Mouse (Mus musculus): ENCODE results near the gene Rnf114. TPM values are rescaled to one million over a fixed set of nuclear protein-coding genes. Genes with fewer than 3 reads are reported as not detected.

Gene Rnf114
- polyA plus RNA-seq, 1 experiment from 2014 or later = 65.3 TPM

DNA sequence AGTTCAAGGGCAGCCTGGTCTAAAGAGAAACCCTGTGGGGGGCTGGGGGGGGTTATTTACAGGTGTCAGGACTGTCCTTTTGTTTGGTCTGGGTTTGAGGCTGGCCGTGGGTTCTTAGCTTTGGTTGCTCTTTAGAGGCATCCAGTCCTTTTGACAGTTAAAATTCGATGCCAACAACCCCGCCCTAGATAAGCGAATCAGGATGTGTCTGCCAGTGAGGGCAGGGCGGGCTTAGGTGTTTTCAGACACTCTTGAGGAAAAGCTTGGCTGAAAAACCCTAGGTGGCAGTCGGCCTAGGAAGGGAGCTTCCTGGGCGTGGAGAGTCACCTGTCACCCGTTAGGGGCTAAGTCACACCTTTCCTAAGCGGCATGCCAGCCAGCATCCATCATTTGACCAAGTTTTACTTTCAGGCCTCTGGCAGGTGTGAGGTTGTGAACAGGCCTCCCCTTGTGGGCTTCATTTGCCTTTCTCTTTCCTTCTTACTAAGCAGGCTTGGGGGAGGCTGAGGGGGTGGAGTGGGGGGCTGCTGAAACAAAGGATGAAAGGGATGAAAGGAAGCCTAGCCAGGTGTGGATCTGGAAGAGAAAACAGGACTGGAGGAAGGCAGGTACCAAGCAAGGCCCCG lies 44.0 kb downstream of the Rnf114 start:
- 38% methylated on average over 10 of the region's 10 CpGs for WGBS
- Histone ChIP-seq H3K27ac (no peak overlapping the region), H3K4me3 (replicated peaks) (no peak overlapping the region), H3K9ac (no peak overlapping the region), H3K9me3 (no peaks in the 10 kb centered on the region), H3K4me2 (replicated peaks) (no peak overlapping the region), H3K4me1 (replicated peaks) (peaks cover 35% of the 10 kb centered on the region), H3K36me3 (no peaks in the 10 kb centered on the region), H3K27me3 (replicated peaks) (peaks cover 4% of the 10 kb centered on the region)
- no peak for ATAC-seq

- peak within 1 kb of the TSS; percentile 59 for H3K4me3 ChIP-seq (replicated peaks)
- H3K9me3 ChIP-seq = no peaks in the 10 kb centered on the region
- peak within 1 kb of the TSS; percentile 19 for H3K27ac ChIP-seq
- no peaks in the 10 kb centered on the region for H3K36me3 ChIP-seq
- peak within 1 kb of the TSS; percentile 97 for H3K4me2 ChIP-seq (replicated peaks)
- peak; percentile 98 for ATAC-seq
- H3K4me1 ChIP-seq (replicated peaks) = peaks cover 48% of the 10 kb centered on the region
- under 1% methylated on average over 58 of the region's 58 CpGs for WGBS
- H3K27me3 ChIP-seq (replicated peaks) = peaks cover 4% of the 10 kb centered on the region
- peak within 1 kb of the TSS; percentile 64 for H3K9ac ChIP-seq
These were observed 45.2 kb downstream of the Rnf114 start, which contains the start of gene Snai1 for GRCm38 (mm10) chr2:167537476-167538297. Gene Snai1 (plus strand): TSS chr2:167538195.

GRCm38 (mm10) chr2:167538671-167539306 lies 46.3 kb downstream of the Rnf114 start:
- 35% methylated on average over 34 of the region's 34 CpGs for WGBS
- H3K27ac ChIP-seq = peak overlapping the region; percentile 19
- peak overlapping the region; percentile 59 for H3K4me3 ChIP-seq (replicated peaks)
- no peaks in the 10 kb centered on the region for H3K36me3 ChIP-seq
- peak overlapping the region; percentile 97 for H3K4me2 ChIP-seq (replicated peaks)
- H3K9ac ChIP-seq = peak overlapping the region; percentile 64
- no peaks in the 10 kb centered on the region for H3K9me3 ChIP-seq
- peaks cover 59% of the 10 kb centered on the region for H3K4me1 ChIP-seq (replicated peaks)
- ATAC-seq = no peak
- H3K27me3 ChIP-seq (replicated peaks) = peaks cover 4% of the 10 kb centered on the region

DNA sequence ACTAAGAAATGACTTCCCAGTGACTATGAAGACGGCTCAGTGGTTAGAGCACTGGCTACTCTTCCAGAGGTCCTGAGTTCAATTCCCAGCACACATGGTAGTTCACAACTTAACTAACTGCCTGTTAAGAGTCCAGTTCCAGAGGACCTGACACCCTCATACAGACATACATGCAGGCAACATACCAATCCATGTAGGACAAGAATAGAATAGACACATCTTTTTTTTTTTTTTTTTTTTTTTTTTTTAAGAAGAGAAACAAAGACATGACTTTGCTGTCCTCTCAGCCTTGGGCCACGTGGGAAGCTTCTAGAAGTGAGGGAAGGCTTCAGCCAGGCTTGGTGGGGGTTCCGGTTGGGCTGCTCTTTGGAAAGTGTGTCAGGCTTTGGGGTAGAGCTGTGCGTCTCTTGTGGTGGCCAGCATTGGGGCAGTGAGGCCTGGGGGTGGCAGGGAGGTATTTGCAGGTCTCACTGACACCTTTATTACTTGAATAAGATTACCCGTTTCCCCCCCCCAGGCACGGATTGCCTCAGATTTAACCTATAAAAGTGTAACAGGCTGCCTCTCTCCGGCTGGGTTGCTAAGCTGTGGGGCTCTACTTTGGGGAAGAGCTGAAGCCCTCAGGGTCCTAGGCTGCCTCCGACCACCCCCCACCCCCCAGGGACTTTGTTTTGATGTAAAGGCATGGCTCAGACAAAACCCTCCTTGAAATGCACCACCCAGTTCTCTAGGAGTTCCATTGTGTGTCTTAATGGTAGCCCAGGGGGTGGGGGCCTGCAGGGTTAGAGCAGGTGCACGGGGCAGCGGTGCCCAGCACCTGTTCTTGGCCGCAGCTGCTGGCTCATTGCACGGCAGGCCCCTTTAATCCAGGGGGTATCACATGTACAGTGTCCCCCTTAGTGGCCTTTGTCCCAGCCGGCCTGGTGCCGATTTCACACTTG lies 47.4 kb downstream of the Rnf114 start:
- 0 out of 2 replicates have a peak overlapping the region, but pooled peaks have one; percentile 19 for H3K27ac ChIP-seq
- WGBS = 41% methylated on average over 14 of the region's 14 CpGs
- H3K27me3 ChIP-seq (replicated peaks) = peaks cover 4% of the 10 kb centered on the region
- peak overlapping the region; percentile 38 for H3K9ac ChIP-seq
- peaks cover 66% of the 10 kb centered on the region for H3K4me1 ChIP-seq (replicated peaks)
- peak overlapping the region; percentile 59 for H3K4me3 ChIP-seq (replicated peaks)
- H3K4me2 ChIP-seq (replicated peaks) = peak overlapping the region; percentile 97
- H3K9me3 ChIP-seq = no peaks in the 10 kb centered on the region
- no peaks in the 10 kb centered on the region for H3K36me3 ChIP-seq
- ATAC-seq = no peak

GRCm38 (mm10) chr2:167540477-167541110 lies 48.1 kb downstream of the Rnf114 start:
- no peaks in the 10 kb centered on the region for H3K36me3 ChIP-seq
- ATAC-seq = no peak
- peak overlapping the region; percentile 38 for H3K9ac ChIP-seq
- peak overlapping the region; percentile 45 for H3K27ac ChIP-seq
- H3K27me3 ChIP-seq (replicated peaks) = peaks cover 4% of the 10 kb centered on the region
- WGBS = 35% methylated on average over 12 of the region's 12 CpGs
- peaks cover 66% of the 10 kb centered on the region for H3K4me1 ChIP-seq (replicated peaks)
- peak overlapping the region; percentile 97 for H3K4me2 ChIP-seq (replicated peaks)
- no peaks in the 10 kb centered on the region for H3K9me3 ChIP-seq
- H3K4me3 ChIP-seq (replicated peaks) = peak overlapping the region; percentile 59

- peaks cover 4% of the 10 kb centered on the region; the same call in 1 of the 2 replicates for H3K27me3 ChIP-seq (replicated peaks)
- peak overlapping the region; percentile 45 for H3K27ac ChIP-seq
- ATAC-seq = no peak
- no peaks in the 10 kb centered on the region for H3K9me3 ChIP-seq
- peak overlapping the region; percentile 37; the same call in 1 of the 2 replicates for H3K9ac ChIP-seq
- H3K4me2 ChIP-seq (replicated peaks) = peak overlapping the region; percentile 97
- peaks cover 66% of the 10 kb centered on the region for H3K4me1 ChIP-seq (replicated peaks)
- 24% methylated on average over 6 of the region's 6 CpGs for WGBS
- H3K4me3 ChIP-seq (replicated peaks) = peak overlapping the region; percentile 21; the same call in 1 of the 2 replicates
- H3K36me3 ChIP-seq = no peaks in the 10 kb centered on the region
These were observed 48.9 kb downstream of the Rnf114 start for GRCm38 (mm10) chr2:167541324-167541723.

DNA sequence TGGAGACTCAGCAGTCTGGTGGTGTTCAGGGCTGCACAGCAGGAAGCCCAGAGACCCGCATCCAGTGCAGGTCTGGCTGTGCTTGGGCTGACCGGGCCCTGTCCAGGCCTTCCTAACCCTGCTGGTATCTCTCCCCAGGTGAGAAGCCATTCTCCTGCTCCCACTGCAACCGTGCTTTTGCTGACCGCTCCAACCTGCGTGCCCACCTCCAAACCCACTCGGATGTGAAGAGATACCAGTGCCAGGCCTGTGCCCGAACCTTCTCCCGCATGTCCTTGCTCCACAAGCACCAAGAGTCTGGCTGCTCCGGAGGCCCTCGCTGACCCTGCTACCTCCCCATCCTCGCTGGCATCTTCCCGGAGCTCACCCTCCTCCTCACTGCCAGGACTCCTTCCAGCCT lies 49.3 kb downstream of the Rnf114 start:
- Histone ChIP-seq H3K9me3 (no peaks in the 10 kb centered on the region), H3K4me2 (replicated peaks) (peak overlapping the region; percentile 97), H3K27ac (peak overlapping the region; percentile 45), H3K36me3 (no peaks in the 10 kb centered on the region), H3K27me3 (replicated peaks) (no peaks in the 10 kb centered on the region; the same call in 1 of the 2 replicates), H3K4me1 (replicated peaks) (peaks cover 67% of the 10 kb centered on the region), H3K9ac (no peak overlapping the region), H3K4me3 (replicated peaks) (peak overlapping the region; percentile 21; the same call in 1 of the 2 replicates)
- no peak for ATAC-seq
- WGBS = 80% methylated on average over 12 of the region's 12 CpGs

- H3K4me2 ChIP-seq (replicated peaks) = peak overlapping the region; percentile 97; the same call in 1 of the 2 replicates
- no peak overlapping the region for H3K9ac ChIP-seq
- H3K4me3 ChIP-seq (replicated peaks) = no peak overlapping the region
- no peaks in the 10 kb centered on the region; the same call in 1 of the 2 replicates for H3K27me3 ChIP-seq (replicated peaks)
- no peak for ATAC-seq
- no peaks in the 10 kb centered on the region for H3K36me3 ChIP-seq
- WGBS = 66% methylated on average over 4 of the region's 4 CpGs
- no peaks in the 10 kb centered on the region for H3K9me3 ChIP-seq
- peak overlapping the region; percentile 97; the same call in 1 of the 2 replicates for H3K27ac ChIP-seq
- H3K4me1 ChIP-seq (replicated peaks) = peaks cover 64% of the 10 kb centered on the region
These were observed 49.9 kb downstream of the Rnf114 start for GRCm38 (mm10) chr2:167542361-167542760.

DNA sequence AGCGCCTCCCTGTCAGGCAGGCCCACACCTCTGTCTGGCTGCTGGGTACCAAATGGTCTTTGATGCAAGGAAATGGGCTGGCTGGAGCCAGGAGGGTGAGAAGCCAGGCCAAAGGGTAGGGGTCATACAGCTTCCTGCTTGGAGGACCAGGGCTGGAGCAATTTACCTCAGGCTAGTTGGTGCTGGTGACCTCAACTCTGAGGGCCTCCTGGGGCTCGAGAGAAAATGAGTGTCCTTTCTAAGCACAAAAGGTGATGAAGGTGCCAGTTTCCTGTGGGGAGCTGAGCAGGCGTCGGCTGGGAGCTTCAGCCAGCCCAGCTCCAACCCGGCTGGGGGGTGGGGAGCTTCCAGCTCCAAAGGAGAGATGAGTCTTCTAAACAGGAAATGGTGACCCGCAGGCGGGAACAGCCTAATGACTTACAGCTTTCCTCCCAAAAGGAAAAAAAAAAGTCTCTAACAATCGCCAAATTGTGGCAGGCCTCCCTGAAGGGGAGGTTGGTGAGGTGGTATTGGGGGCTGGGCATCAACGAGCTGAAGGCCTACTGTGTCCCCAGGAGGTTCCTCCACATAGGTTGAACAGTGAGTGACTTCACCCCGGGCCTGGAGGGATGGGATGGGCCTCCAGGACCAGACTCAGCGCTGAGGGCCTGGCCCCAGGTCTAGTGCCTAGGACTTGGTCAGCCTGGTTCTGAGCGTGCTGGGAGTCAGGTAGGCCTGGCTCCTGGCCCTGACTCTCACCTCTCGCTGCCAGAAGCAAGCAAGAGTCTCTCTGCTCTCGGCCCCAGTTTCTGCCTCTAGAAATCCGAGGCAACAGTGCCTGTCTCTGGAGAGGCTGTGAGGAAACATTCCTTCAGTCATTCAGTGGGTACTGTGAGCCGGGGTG lies 50.9 kb downstream of the Rnf114 start:
- Histone ChIP-seq H3K4me1 (replicated peaks) (peaks cover 57% of the 10 kb centered on the region), H3K36me3 (no peaks in the 10 kb centered on the region), H3K9me3 (no peaks in the 10 kb centered on the region), H3K4me3 (replicated peaks) (no peak overlapping the region), H3K27ac (peak overlapping the region; percentile 97), H3K27me3 (replicated peaks) (no peaks in the 10 kb centered on the region; the same call in 1 of the 2 replicates), H3K9ac (peak overlapping the region; percentile 21), H3K4me2 (replicated peaks) (peak overlapping the region; percentile 34; the same call in 1 of the 2 replicates)
- 20% methylated on average over 16 of the region's 16 CpGs for WGBS
- peak; percentile 41 for ATAC-seq

DNA sequence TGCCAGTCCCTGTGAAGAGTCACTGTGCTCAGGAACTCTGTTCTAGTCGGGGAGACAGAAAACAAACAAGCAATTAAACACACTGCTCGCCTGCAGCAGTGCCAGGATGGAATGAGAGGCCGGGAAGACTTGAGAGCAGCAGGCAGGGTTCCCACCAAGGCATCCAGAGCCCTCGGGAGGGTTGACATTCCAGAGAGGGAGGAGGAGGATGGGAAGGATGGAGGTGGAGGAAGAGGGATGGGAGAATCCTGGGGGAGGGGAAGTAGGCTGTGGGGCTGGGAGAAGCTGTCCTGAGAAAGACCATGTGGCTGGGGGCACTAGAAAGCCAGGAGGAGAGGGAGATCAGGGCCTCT lies 51.5 kb downstream of the Rnf114 start:
- 0 out of 2 replicates have a peak overlapping the region, but pooled peaks have one; percentile 34 for H3K4me2 ChIP-seq (replicated peaks)
- H3K4me1 ChIP-seq (replicated peaks) = peaks cover 53% of the 10 kb centered on the region
- H3K36me3 ChIP-seq = no peaks in the 10 kb centered on the region
- peak overlapping the region; percentile 97 for H3K27ac ChIP-seq
- H3K4me3 ChIP-seq (replicated peaks) = no peak overlapping the region
- H3K27me3 ChIP-seq (replicated peaks) = no peaks in the 10 kb centered on the region
- peak; percentile 72 for ATAC-seq
- H3K9me3 ChIP-seq = no peaks in the 10 kb centered on the region
- 11% methylated on average over 4 of the region's 4 CpGs for WGBS
- H3K9ac ChIP-seq = no peak overlapping the region; the same call in 1 of the 2 replicates

Data from intestine, embryonic 15.5 days (tissue).